Mouse (Mus musculus) lung, embryonic 14.5 days (tissue): ENCODE measurements around the gene Klhl3. TPM values are rescaled to one million over a fixed set of nuclear protein-coding genes. Genes with fewer than 3 reads are reported as not detected.

ENCODE experiments used
- ATAC-seq: fragments of 200-750 bp; cut with Nextera tagmentation; 2 replicates; pipeline ENCODE4 v1.8.0; 2017; ENCODE audit warnings: mild to moderate bottlenecking, moderate TSS enrichment, moderate library complexity; ENCODE audit not compliant: insufficient read depth
- DNase-seq: peaks from one replicate; pipeline ENCODE4 v3.0.0-alpha.2; 2015
- H3K27ac ChIP-seq: fragments of 300-500 bp; sonication (generic); 2 replicates; pipeline ENCODE4 v1.5.1; 2014; ENCODE audit warnings: low read depth, mild to moderate bottlenecking, moderate library complexity
- H3K27me3 ChIP-seq: fragments of 300-500 bp; sonication (generic); 2 replicates; pipeline ENCODE4 v1.6.1; 2014; ENCODE audit warnings: low read length, control low read depth; ENCODE audit not compliant: insufficient read depth
- H3K36me3 ChIP-seq: fragments of 300-500 bp; sonication (generic); 2 replicates; pipeline ENCODE4 v1.6.1; 2014; ENCODE audit warnings: control low read depth; ENCODE audit not compliant: insufficient read depth
- H3K4me1 ChIP-seq: fragments of 300-500 bp; sonication (generic); 2 replicates; pipeline ENCODE4 v1.6.1; 2014; ENCODE audit warnings: antibody characterized with exemption, control low read depth; ENCODE audit not compliant: insufficient read depth
- H3K4me2 ChIP-seq: fragments of 300-500 bp; sonication (generic); 2 replicates; pipeline ENCODE4 v1.6.1; 2014; ENCODE audit warnings: mild to moderate bottlenecking
- H3K4me3 ChIP-seq: fragments of 300-500 bp; sonication (generic); 2 replicates; pipeline ENCODE4 v1.5.1; 2014; ENCODE audit warnings: low read depth, low read length
- H3K9ac ChIP-seq: fragments of 300-500 bp; sonication (generic); 2 replicates; pipeline ENCODE4 v1.6.1; 2014
- H3K9me3 ChIP-seq: fragments of 300-500 bp; sonication (generic); 2 replicates; pipeline ENCODE4 v1.6.1; 2016; ENCODE audit warnings: low read depth, low read length, control low read depth
- CTCF ChIP-seq: IDR thresholded peaks from 2 replicates; pipeline ENCODE4 v1.5.1; 2016; ENCODE audit warnings: antibody characterized with exemption, low read depth
- WGBS: fragments of 180-500 bp; shearing (Covaris S2); extraction: QIAGEN DNeasy Blood & Tissue Kit; methylation state at CpG from one replicate; pipeline ENCODE4 v1.1.7; 2014; 5-methylcytosine and 5-hydroxymethylcytosine counted together
- polyA plus RNA-seq: library from polyadenylated mRNA; unstranded; fragments of >200 nt; fragmentation: Nextera tagmentation; extraction: Ambion mirVana; gene quantifications from 2 replicates; pipeline ENCODE4 v1.2.1, GENCODE M21; 2014

The Klhl3 gene
- polyA plus RNA-seq, 1 experiment from 2014 or later = 3.9 TPM

DNA sequence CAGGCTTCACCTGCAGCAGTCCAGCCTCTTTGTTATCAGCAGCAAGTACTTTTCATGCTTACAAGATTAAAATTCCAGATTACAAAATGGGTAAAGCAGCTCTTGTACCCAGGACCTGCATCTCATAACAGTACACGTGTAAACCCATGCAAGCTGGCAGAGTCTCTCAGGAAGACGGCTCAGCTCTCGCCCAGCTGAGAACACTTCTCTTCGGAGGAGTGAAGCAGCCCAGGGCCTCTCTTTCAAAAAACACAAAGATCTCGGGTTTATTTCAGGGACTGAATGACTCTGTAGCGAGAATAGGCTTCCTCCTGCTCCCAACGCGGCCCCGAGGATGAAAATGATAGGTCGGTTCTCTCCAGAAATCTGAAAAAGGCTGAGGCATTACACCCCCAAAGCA is 128.8 kb downstream of the Klhl3 start:
- Histone ChIP-seq H3K4me1 (peaks cover 12% of the 10 kb centered on the region), H3K4me3 (no peak overlapping the region), H3K9me3 (no peaks in the 10 kb centered on the region), H3K9ac (no peak overlapping the region), H3K27me3 (no peaks in the 10 kb centered on the region), H3K36me3 (no peaks in the 10 kb centered on the region), H3K27ac (no peak overlapping the region), H3K4me2 (no peak overlapping the region)
- no peak for ATAC-seq
- no peak for DNase-seq
- no peak for TF ChIP-seq CTCF
- WGBS = 65% methylated on average over 10 of the region's 10 CpGs

DNA sequence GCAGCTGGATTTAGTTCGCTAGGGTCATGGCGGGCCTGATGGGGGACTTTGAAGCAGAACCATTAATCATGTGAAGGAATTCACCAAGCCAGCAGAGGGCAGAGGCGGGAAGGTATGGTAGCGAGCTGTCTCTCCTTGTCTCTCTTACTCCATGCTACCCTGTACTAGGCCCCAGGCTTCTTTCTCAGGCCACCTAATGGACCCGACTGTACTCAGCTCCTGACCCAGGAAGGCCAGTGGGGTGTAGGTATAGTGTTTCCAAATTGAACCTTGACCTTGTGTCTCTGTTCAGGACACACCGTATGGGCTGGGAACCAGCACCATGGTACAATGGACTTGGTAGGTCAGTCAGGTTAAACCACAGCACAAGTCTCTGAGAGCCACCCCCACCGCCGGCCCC is 129.2 kb downstream of the Klhl3 start:
- peak; percentile 8; the same call in 1 of the 2 replicates for ATAC-seq
- TF ChIP-seq CTCF = no peak
- WGBS = 51% methylated on average over 8 of the region's 8 CpGs

DNA sequence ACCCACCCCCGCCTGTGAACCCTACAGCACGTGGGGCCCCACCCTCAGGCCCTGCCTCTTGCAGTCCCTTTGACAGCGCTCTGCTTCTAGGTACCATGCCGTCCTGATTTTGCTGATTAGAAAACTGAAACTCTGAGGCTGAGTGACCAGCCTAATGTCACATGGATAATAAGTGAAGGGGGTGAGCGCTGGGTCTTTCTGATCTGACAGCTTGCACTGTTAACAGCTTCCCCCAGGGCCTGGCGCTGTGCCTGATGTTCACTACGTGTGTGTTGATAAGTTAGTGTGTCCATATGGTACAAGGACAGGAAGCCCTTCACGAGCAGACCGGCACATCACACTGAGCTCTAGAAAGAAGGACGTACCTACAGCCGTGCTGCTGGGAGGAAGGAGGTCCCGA is 130.1 kb downstream of the Klhl3 start:
- H3K9ac ChIP-seq = no peak overlapping the region
- TF ChIP-seq CTCF = 0 out of 2 replicates have a peak, but pooled peaks have one; percentile 10
- H3K4me1 ChIP-seq = peaks cover 12% of the 10 kb centered on the region
- H3K27ac ChIP-seq = no peak overlapping the region
- H3K27me3 ChIP-seq = no peaks in the 10 kb centered on the region
- H3K4me2 ChIP-seq = peak overlapping the region; percentile 44
- WGBS = 25% methylated on average over 12 of the region's 12 CpGs
- no peaks in the 10 kb centered on the region for H3K9me3 ChIP-seq
- H3K4me3 ChIP-seq = no peak overlapping the region
- no peaks in the 10 kb centered on the region for H3K36me3 ChIP-seq
- ATAC-seq (peak; percentile 87), DNase-seq (peak; percentile 94)

More for the DNA sequence above, 129.2 kb downstream of the Klhl3 start:
- no peak for DNase-seq
- Histone ChIP-seq H3K9ac (no peak overlapping the region), H3K4me3 (no peak overlapping the region), H3K4me2 (no peak overlapping the region; the same call in 1 of the 2 replicates), H3K9me3 (no peaks in the 10 kb centered on the region), H3K27me3 (no peaks in the 10 kb centered on the region), H3K27ac (no peak overlapping the region), H3K36me3 (no peaks in the 10 kb centered on the region), H3K4me1 (peaks cover 12% of the 10 kb centered on the region)

DNA sequence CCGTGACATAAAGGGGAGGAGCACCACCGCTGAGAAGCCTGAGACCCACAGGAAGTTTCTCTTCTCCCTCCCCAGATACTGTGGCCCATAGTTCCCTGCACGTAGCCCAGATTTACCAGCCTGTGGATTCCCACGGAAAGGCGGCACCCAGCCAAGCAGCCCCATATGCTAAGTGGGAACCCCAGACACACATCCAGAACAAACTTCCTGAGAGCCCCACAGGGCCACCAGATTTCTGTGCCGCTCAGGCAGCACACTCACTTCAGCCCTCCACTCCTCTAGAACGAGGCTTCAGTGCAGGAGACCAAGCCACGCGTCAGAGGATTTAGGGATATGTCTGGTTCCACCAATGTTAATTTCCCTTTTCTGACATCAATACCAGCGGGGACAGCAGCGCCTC is 130.5 kb downstream of the Klhl3 start:
- Histone ChIP-seq H3K9ac (no peak overlapping the region), H3K36me3 (no peaks in the 10 kb centered on the region), H3K4me1 (peaks cover 12% of the 10 kb centered on the region), H3K4me2 (peak overlapping the region; percentile 44), H3K4me3 (no peak overlapping the region), H3K27ac (peak overlapping the region; percentile 37; the same call in 1 of the 2 replicates), H3K27me3 (no peaks in the 10 kb centered on the region), H3K9me3 (no peaks in the 10 kb centered on the region)
- peak; percentile 14 for DNase-seq
- TF ChIP-seq CTCF = no peak
- 25% methylated on average over 11 of the region's 11 CpGs for WGBS
- ATAC-seq = peak; percentile 39; the same call in 1 of the 2 replicates

DNA sequence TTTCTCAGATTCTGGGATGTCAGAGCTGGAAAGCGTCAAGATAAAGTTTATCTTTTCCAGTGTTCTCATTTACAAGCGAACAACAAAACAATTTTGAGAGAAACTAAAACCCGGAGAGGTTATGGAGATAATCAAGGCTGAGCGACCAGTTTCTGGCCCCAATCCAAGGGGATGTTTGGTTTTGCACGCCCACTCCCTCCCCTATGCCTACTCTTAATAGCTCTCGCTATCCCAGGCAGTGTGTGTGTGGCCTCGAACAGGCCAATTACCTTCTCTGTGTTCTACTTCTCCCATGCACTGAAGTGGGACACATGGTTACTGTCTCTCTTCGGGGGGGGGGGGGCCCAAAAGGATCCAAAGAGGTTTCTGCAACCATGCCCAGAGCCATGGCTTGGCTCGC is 132.7 kb downstream of the Klhl3 start:
- no peaks in the 10 kb centered on the region for H3K36me3 ChIP-seq
- H3K9me3 ChIP-seq = no peaks in the 10 kb centered on the region
- ATAC-seq (peak; percentile 39; the same call in 1 of the 2 replicates), DNase-seq (peak; percentile 80)
- no peak overlapping the region for H3K9ac ChIP-seq
- TF ChIP-seq CTCF = no peak
- no peak overlapping the region for H3K4me3 ChIP-seq
- peaks cover 12% of the 10 kb centered on the region; the same call in 1 of the 2 replicates for H3K4me1 ChIP-seq
- no peaks in the 10 kb centered on the region for H3K27me3 ChIP-seq
- 14% methylated on average over 9 of the region's 9 CpGs for WGBS
- H3K27ac ChIP-seq = no peak overlapping the region; the same call in 1 of the 2 replicates
- H3K4me2 ChIP-seq = peak overlapping the region; percentile 29; the same call in 1 of the 2 replicates

DNA sequence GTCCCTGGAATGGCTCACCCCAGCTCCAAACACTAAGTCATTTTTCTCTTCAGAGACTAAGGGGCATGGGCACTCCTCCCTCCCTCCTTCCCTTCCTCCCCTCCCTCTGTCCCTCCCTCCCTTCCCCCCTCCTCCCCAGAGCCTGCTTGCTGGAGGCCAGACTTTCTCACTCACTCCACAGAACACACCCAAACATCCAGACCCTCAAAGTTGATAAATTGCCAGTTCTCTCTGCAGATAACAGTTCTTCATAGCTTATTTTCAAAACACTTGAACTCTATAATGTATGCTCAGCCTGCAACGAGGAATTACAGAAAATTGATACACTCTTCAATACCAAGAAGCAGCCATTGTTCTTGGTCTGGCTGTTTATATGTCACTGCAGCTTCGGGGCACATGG is 133.3 kb downstream of the Klhl3 start:
- Histone ChIP-seq H3K27me3 (no peaks in the 10 kb centered on the region), H3K4me3 (no peak overlapping the region), H3K27ac (no peak overlapping the region), H3K4me2 (peak overlapping the region; percentile 29; the same call in 1 of the 2 replicates), H3K9ac (no peak overlapping the region), H3K4me1 (peaks cover 12% of the 10 kb centered on the region; the same call in 1 of the 2 replicates), H3K36me3 (no peaks in the 10 kb centered on the region), H3K9me3 (no peaks in the 10 kb centered on the region)
- DNase-seq (peak; percentile 62), ATAC-seq (no peak)
- WGBS = 11% methylated on average over 2 of the region's 2 CpGs
- TF ChIP-seq CTCF = no peak

DNA sequence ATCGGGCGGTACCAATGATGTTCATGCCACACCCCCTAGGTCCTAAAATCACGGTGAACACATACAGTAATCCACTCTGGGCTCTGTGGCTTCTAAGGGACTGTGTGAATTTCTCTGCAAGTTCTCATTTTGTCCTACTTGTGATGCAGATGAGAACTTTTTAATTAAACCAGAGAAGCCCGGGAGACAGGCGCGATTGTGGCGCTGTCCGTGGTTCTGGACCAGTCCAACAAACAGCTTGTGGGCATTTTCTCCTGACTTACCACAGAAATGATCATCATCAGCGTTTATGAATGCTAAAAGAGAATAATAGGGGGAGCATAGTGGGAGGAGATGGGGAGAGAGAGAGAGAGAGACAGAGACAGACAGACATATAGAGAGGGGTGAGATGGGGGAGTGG is 134.5 kb downstream of the Klhl3 start:
- no peaks in the 10 kb centered on the region for H3K9me3 ChIP-seq
- peaks cover 8% of the 10 kb centered on the region; the same call in 1 of the 2 replicates for H3K4me1 ChIP-seq
- H3K4me2 ChIP-seq = no peak overlapping the region
- 24% methylated on average over 9 of the region's 9 CpGs for WGBS
- no peak for TF ChIP-seq CTCF
- DNase-seq = peak; percentile 80
- H3K4me3 ChIP-seq = no peak overlapping the region
- H3K27ac ChIP-seq = no peak overlapping the region
- no peaks in the 10 kb centered on the region for H3K36me3 ChIP-seq
- ATAC-seq = no peak
- no peaks in the 10 kb centered on the region for H3K27me3 ChIP-seq
- H3K9ac ChIP-seq = no peak overlapping the region
